Mouse (Mus musculus): ENCODE data around the gene Ncoa3.

DNA sequence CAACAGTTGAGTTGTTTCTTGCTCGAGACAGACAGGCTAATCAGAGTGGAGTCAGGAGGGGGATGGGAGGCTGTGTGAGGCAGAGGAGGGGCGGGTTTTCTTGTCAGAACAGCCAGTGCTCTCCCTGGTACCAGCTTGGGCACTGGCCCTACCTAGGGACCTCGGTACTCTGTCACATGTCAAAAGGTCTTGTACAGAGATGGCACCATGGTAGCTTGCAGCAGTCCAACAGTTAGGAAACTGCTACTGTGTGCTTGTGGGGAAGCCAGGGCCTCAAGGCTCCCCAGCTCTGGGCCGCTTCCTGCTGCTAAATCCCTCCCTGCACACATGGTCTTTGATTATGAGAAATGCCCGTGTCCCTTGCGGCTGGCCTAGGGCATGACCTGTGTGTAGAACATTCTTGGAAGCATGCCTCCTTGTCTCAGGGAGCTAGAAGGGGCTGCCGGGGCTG, 97.7 kb downstream of the Ncoa3 start:
- TF ChIP-seq CTCF (IDR thresholded peaks at IDR 0.05; ENCODE audit: control insufficient read depth, insufficient read depth, insufficient read length) (no peak), MYOG (IDR thresholded peaks at IDR 0.05; ENCODE audit: control insufficient read depth, extremely low read depth, insufficient read length) (no peak)

Measured in C2C12 (cell line).